Mouse (Mus musculus): ENCODE measurements around the gene Vmn2r54. TPM values are rescaled to one million over a fixed set of nuclear protein-coding genes. Genes with fewer than 3 reads are reported as not detected.
"Not testable (repeated sequence)": the region's sequence is repeated elsewhere in the genome, so short reads cannot be mapped to it uniquely, and the experiment has no call there.

The Vmn2r54 gene
- not detected in 2 replicates for polyA plus RNA-seq (2015; fragmentation: Nextera tagmentation; extraction: Ambion mirVana)

DNA sequence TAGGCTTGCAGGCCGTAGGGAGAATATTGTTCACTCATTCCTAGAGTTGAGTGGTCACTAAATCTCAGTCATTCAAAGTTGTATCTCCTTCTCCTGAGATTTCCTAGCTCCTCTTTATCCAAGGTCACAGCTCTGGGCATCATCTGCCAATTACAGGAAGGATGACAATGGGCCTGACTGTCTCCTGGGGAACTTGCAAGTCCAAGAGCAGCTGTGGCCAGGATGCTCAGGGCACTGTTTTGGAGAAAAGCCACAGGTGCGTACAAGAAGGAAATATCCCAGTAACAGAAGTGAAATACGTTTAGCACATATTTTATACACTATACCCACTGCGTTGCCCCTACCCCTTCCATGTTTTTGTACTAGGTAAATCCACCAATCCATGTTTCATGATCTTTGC, at the start of gene Vmn2r54:
Vmn2r54 (minus strand) TSS at position 101 of the 400 bp plus-strand sequence.
- H3K9ac ChIP-seq (ENCODE audit: low read length); H3K27me3 ChIP-seq (ENCODE audit: control insufficient read depth, insufficient read depth, low read length); H3K4me3 ChIP-seq (ENCODE audit: low read length); H3K9me3 ChIP-seq (replicated peaks; ENCODE audit: control insufficient read depth, low read length); ATAC-seq (replicated peaks; ENCODE audit: extremely low read depth, insufficient read depth, low FRiP score); H3K4me2 ChIP-seq (ENCODE audit: low read depth, low read length); H3K36me3 ChIP-seq (ENCODE audit: control insufficient read depth, insufficient read depth); H3K4me1 ChIP-seq (ENCODE audit: control insufficient read depth, insufficient read depth, low read length); H3K27ac ChIP-seq (ENCODE audit: low read length): not testable (repeated sequence)
- 71% methylated on average over 3 of the region's 4 CpGs for WGBS

DNA sequence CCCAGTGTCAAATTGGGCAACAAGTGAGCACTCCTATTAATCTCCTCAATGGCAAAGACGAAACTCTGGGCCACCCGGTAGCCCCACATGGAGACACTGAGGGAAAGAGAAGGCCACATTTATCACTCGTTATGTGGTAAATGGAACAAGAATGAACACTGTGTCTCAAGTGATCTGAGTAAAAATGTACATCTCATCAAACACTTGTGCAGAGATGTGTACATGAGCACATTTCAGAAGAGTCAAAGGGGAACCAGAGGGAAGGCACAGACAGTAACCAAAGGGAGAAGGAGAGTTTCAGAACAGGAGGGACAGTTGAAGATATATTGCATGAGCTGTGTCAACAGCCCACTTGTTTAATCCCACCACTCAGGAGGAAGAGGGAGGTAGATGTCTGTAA, 44.8 kb upstream of the Vmn2r54 start, which contains the start of gene Vmn2r55:
Vmn2r55 (minus strand) TSS at position 101 of the 400 bp plus-strand sequence.
- H3K27ac ChIP-seq (ENCODE audit: low read length); H3K4me1 ChIP-seq (ENCODE audit: control insufficient read depth, insufficient read depth, low read length); ATAC-seq (replicated peaks; ENCODE audit: extremely low read depth, insufficient read depth, low FRiP score); H3K4me3 ChIP-seq (ENCODE audit: low read length); H3K4me2 ChIP-seq (ENCODE audit: low read depth, low read length); H3K9me3 ChIP-seq (replicated peaks; ENCODE audit: control insufficient read depth, low read length); H3K27me3 ChIP-seq (ENCODE audit: control insufficient read depth, insufficient read depth, low read length); H3K36me3 ChIP-seq (ENCODE audit: control insufficient read depth, insufficient read depth); H3K9ac ChIP-seq (ENCODE audit: low read length): not testable (repeated sequence)
- WGBS = 79% methylated on average over 3 of the region's 3 CpGs

DNA sequence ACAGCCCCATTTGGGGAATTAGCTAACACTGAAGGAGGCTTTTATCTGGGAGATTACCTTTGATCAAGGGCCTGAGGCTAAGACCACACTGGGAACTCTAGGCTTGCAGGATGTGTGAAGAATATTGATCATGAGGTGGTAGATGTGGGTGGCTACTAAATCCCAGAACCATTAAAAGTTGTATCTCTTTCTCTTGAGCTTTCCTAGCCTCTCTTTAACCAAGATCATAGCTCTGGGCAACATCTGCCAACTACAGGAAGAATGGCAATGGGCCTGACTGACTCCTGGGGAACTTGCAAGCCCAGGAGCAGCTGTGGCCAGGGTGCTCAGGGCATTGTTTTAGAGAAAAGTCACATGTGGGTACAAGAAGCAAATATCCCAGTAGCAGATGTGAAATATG, 31.4 kb downstream of the Vmn2r54 start, which contains the start of gene Vmn2r53:
Vmn2r53 (minus strand) TSS at position 101 of the 400 bp plus-strand sequence.
- H3K9ac ChIP-seq (ENCODE audit: low read length) = no peak within 1 kb of the TSS
- H3K4me1 ChIP-seq (ENCODE audit: control insufficient read depth, insufficient read depth, low read length) = no peaks in the 10 kb centered on the region
- H3K4me3 ChIP-seq (ENCODE audit: low read length) = no peak within 1 kb of the TSS
- no peak for ATAC-seq (replicated peaks; ENCODE audit: extremely low read depth, insufficient read depth, low FRiP score)
- no peaks in the 10 kb centered on the region for H3K27me3 ChIP-seq (ENCODE audit: control insufficient read depth, insufficient read depth, low read length)
- H3K4me2 ChIP-seq (ENCODE audit: low read depth, low read length) = no peak within 1 kb of the TSS
- no peaks in the 10 kb centered on the region for H3K36me3 ChIP-seq (ENCODE audit: control insufficient read depth, insufficient read depth)
- peaks cover 3% of the 10 kb centered on the region; the same call in 1 of the 2 replicates for H3K9me3 ChIP-seq (replicated peaks; ENCODE audit: control insufficient read depth, low read length)
- no peak within 1 kb of the TSS for H3K27ac ChIP-seq (ENCODE audit: low read length)

Other genes starting within 250 kb of the Vmn2r54 start
- gene Zfp551, start 217.6 kb downstream of the Vmn2r54 start, polyA plus RNA-seq (2015; fragmentation: Nextera tagmentation; extraction: Ambion mirVana) = 2.4 and 2.8 TPM in 2 replicates
- gene Zfp606, start 162.0 kb downstream of the Vmn2r54 start, polyA plus RNA-seq (2015; fragmentation: Nextera tagmentation; extraction: Ambion mirVana) = 15.1 and 15.2 TPM in 2 replicates
- not detected in 2 replicates for gene 2900092C05Rik, start 127.8 kb downstream of the Vmn2r54 start, polyA plus RNA-seq (2015; fragmentation: Nextera tagmentation; extraction: Ambion mirVana)
- gene Vmn2r53, start 31.5 kb downstream of the Vmn2r54 start, polyA plus RNA-seq (2015; fragmentation: Nextera tagmentation; extraction: Ambion mirVana) = under 0.01 and 0.01 TPM in 2 replicates
- not detected in 2 replicates for gene Vmn2r55, start 44.7 kb upstream of the Vmn2r54 start, polyA plus RNA-seq (2015; fragmentation: Nextera tagmentation; extraction: Ambion mirVana)
- gene Vmn2r56, start 94.7 kb upstream of the Vmn2r54 start, polyA plus RNA-seq (2015; fragmentation: Nextera tagmentation; extraction: Ambion mirVana) = not detected in 2 replicates
- 4.4 and 5.9 TPM in 2 replicates for gene Zscan18, start 163.3 kb upstream of the Vmn2r54 start, polyA plus RNA-seq (2015; fragmentation: Nextera tagmentation; extraction: Ambion mirVana)
- 8.9 and 11.2 TPM in 2 replicates for gene Zfp329, start 178.5 kb upstream of the Vmn2r54 start, polyA plus RNA-seq (2015; fragmentation: Nextera tagmentation; extraction: Ambion mirVana)
- gene Zfp110, start 194.4 kb upstream of the Vmn2r54 start, polyA plus RNA-seq (2015; fragmentation: Nextera tagmentation; extraction: Ambion mirVana) = 23.9 and 26.5 TPM in 2 replicates
- gene Zfp128, start 240.9 kb upstream of the Vmn2r54 start, polyA plus RNA-seq (2015; fragmentation: Nextera tagmentation; extraction: Ambion mirVana) = 2.7 and 3.2 TPM in 2 replicates